Mouse (Mus musculus) E14TG2a.4 (cell line): ENCODE measurements around the gene Cops7a.

ENCODE experiments used
- CTCF ChIP-seq: conservative IDR thresholded peaks from 2 replicates; pipeline ENCODE4 v1.5.1; 2014; ENCODE audit warnings: low read length
- POU5F1 ChIP-seq: IDR thresholded peaks from 2 replicates; pipeline ENCODE4 v1.6.1; 2014; ENCODE audit warnings: low read length, borderline replicate concordance

GRCm38 (mm10) chr6:124936681-124937080 is 28.7 kb downstream of the Cops7a start:
- TF ChIP-seq CTCF, result no peak
- no peak for TF ChIP-seq POU5F1
